Mouse (Mus musculus) olfactory bulb, adult 2 months (tissue): ENCODE results near the gene Fam120a.

Source experiments
- CTCF ChIP-seq: fragments of 200-500 bp; IDR thresholded peaks from 2 replicates; pipeline ENCODE4 v1.5.1; 2012; ENCODE audit warnings: low read depth, mild to moderate bottlenecking, low read length, moderate library complexity; ENCODE audit not compliant: insufficient read depth
- POLR2A ChIP-seq: fragments of 200-500 bp; IDR thresholded peaks from 2 replicates; pipeline ENCODE4 v1.6.1; 2012; ENCODE audit warnings: mild to moderate bottlenecking, low read depth, low read length, moderate library complexity; ENCODE audit not compliant: insufficient read depth

DNA sequence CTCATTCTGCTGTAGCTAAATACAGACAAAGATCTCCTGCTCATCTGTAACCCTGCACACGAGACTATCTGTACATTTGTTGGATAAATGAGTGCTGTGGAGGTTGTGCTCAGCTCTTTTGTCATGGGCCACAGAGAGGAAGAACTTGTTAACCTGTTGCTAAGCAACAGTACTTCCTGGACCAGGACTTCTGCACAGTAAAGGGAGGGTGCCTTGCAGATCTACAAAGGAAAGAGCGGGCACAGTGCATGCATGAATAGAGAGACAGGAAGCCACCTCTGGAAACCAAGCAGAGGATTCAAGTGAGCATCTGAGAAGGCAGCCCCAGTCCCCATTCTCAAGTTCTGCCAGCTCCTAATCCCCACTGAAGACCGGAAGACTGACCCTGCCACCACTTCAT is 27.1 kb upstream of the Fam120a start:
- TF ChIP-seq POLR2A: no peak
- no peak for TF ChIP-seq CTCF
